Mouse (Mus musculus) intestine, embryonic 14.5 days (tissue): ENCODE results near the gene Klb. TPM values are rescaled to one million over a fixed set of nuclear protein-coding genes. Genes with fewer than 3 reads are reported as not detected.

Experiments
- ATAC-seq: fragments of 200-750 bp; cut with Nextera tagmentation; replicated peaks from 2 replicates; pipeline ENCODE4 v1.8.0; 2017; ENCODE audit warnings: low read depth, moderate number of reproducible peaks, moderate TSS enrichment, moderate library complexity; ENCODE audit not compliant: low FRiP score, low TSS enrichment
- DNase-seq: peaks from one replicate; pipeline ENCODE4 v3.0.0-alpha.2; 2018; ENCODE audit warnings: low spot score
- H3K27ac ChIP-seq: fragments of 300-500 bp; sonication (generic); 2 replicates; pipeline ENCODE4 v1.5.1; 2014; ENCODE audit warnings: low read depth, mild to moderate bottlenecking, control low read depth
- H3K27me3 ChIP-seq: fragments of 300-500 bp; sonication (generic); replicated peaks from 2 replicates; pipeline ENCODE4 v1.6.1; 2014; ENCODE audit warnings: low read length, control low read depth; ENCODE audit not compliant: control insufficient read depth, insufficient read depth
- H3K36me3 ChIP-seq: fragments of 300-500 bp; sonication (generic); 2 replicates; pipeline ENCODE4 v1.6.1; 2014; ENCODE audit warnings: low read length, control low read depth; ENCODE audit not compliant: control insufficient read depth, insufficient read depth
- H3K4me1 ChIP-seq: fragments of 300-500 bp; sonication (generic); replicated peaks from 2 replicates; pipeline ENCODE4 v1.6.1; 2014; ENCODE audit warnings: low read length, control low read depth, mixed read lengths; ENCODE audit not compliant: control insufficient read depth, insufficient read depth
- H3K4me2 ChIP-seq: fragments of 300-500 bp; sonication (generic); 2 replicates; pipeline ENCODE4 v1.6.1; 2014; ENCODE audit warnings: low read length
- H3K4me3 ChIP-seq: fragments of 300-500 bp; sonication (generic); 2 replicates; pipeline ENCODE4 v1.5.1; 2014; ENCODE audit warnings: low read depth, low read length, control low read depth, mixed read lengths
- H3K9ac ChIP-seq: fragments of 300-500 bp; sonication (generic); 2 replicates; pipeline ENCODE4 v1.6.1; 2014; ENCODE audit warnings: mild to moderate bottlenecking, low read length
- H3K9me3 ChIP-seq: fragments of 300-500 bp; sonication (generic); 2 replicates; pipeline ENCODE4 v1.6.1; 2016; ENCODE audit warnings: low read length, control low read depth; ENCODE audit not compliant: control insufficient read depth
- WGBS: fragments of 180-500 bp; shearing (Covaris S2); extraction: QIAGEN DNeasy Blood & Tissue Kit; methylation state at CpG from one replicate; pipeline ENCODE4 v1.1.7; 2014; 5-methylcytosine and 5-hydroxymethylcytosine counted together
- polyA plus RNA-seq: library from polyadenylated mRNA; unstranded; fragments of >200 nt; fragmentation: Nextera tagmentation; extraction: Ambion mirVana; gene quantifications from 2 replicates; pipeline ENCODE4 v1.2.1, GENCODE M21; 2014

Klb gene
- polyA plus RNA-seq, 1 experiment from 2014 or later, result 0.96 TPM

DNA sequence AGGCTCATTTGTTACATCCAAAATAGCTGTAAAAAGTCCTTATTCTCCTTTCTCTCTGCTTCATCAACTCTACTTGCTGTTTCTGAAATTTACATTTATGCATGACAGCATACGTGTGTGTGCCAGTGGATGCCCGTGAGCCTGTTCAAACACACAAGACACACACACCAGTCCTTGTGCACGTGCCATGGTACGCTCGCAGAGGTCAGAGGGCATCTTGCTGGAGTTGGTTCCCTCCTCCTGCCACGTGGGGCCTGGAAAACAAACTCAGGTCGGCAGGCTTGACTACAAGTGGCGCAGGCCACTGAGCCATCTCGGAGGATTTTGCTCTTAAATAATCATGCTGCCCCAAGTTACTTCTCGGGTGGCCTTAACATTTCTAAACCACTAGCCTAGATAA, 2.4 kb downstream of the Klb start:
- H3K27ac ChIP-seq, result no peak overlapping the region
- no peaks in the 10 kb centered on the region for H3K36me3 ChIP-seq
- no peak for ATAC-seq
- H3K4me2 ChIP-seq, result no peak overlapping the region
- no peak overlapping the region for H3K9ac ChIP-seq
- DNase-seq, result no peak
- no peaks in the 10 kb centered on the region for H3K27me3 ChIP-seq
- 61% methylated on average over 10 of the region's 10 CpGs for WGBS
- H3K4me3 ChIP-seq, result no peak overlapping the region
- H3K4me1 ChIP-seq, result no peaks in the 10 kb centered on the region
- no peaks in the 10 kb centered on the region for H3K9me3 ChIP-seq

DNA sequence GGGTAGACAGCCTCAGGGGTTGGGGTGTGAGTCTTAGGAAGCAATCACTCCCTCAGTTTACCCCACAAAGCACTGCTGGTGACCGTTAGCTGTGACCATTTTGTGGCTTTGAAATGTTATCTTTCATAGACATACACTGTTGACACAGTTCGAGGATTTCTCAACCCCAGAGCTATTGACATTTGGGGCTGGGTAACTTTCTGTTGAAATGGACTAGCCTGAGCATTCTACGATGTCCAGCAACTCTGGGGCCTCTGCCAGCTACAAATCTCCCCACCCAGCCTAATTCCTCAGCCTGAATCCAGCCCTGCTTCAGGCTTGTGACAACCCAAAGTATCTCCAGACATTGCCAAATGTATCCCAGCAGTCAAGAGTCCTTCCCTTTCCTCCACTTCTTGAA, 6.0 kb downstream of the Klb start:
- no peak for ATAC-seq
- H3K9ac ChIP-seq, result no peak overlapping the region
- H3K36me3 ChIP-seq, result no peaks in the 10 kb centered on the region
- no peaks in the 10 kb centered on the region for H3K4me1 ChIP-seq
- H3K27me3 ChIP-seq, result no peaks in the 10 kb centered on the region
- H3K4me3 ChIP-seq, result no peak overlapping the region
- H3K4me2 ChIP-seq, result no peak overlapping the region
- no peak for DNase-seq
- H3K9me3 ChIP-seq, result no peaks in the 10 kb centered on the region
- WGBS, result 61% methylated on average over 3 of the region's 3 CpGs
- no peak overlapping the region for H3K27ac ChIP-seq

DNA sequence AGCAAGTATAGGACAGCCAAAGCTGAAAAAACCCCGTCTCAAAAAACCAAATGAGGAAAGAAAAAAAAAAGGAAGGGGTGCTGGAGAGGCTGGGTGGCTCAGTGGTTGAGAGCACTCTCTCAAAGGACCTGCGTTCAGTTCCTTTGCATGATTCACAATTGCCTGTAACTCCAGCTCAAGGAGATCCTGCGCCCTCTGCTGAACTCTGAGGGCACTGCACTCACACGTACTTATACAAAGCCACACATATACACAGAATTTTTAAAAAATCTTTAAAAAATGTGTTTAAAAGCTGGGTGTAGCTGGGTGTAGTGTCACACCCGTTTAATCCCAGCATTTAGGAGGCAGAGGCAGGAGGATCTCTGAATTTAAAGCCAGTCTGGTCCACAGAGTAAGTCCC, 6.9 kb downstream of the Klb start:
- H3K4me1 ChIP-seq, result no peaks in the 10 kb centered on the region
- H3K4me3 ChIP-seq, result no peak overlapping the region
- no peaks in the 10 kb centered on the region for H3K9me3 ChIP-seq
- WGBS, result 80% methylated on average over 5 of the region's 5 CpGs
- H3K4me2 ChIP-seq, result no peak overlapping the region
- no peak for DNase-seq
- ATAC-seq, result no peak
- no peaks in the 10 kb centered on the region for H3K36me3 ChIP-seq
- no peak overlapping the region for H3K9ac ChIP-seq
- no peaks in the 10 kb centered on the region for H3K27me3 ChIP-seq
- H3K27ac ChIP-seq, result no peak overlapping the region

DNA sequence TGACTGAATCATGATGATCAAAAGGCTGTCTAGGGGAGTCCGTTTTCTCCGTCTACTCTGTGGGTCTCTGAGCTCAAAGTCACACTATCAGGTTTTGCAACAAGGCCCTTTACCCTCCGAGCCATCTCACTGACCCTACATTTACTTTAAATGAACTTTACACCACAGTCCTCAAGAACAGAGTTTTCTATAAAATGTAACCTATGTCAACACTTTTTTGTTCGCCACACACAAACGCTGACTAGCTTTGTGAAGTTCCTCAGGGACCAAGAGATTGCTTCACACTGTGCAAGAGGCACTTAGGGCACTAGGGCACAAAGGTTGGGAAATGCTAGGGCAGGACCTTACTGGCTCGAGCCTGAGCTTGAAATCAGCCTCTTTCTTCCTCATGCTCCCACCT, 8.7 kb downstream of the Klb start:
- 83% methylated on average over 6 of the region's 6 CpGs for WGBS

DNA sequence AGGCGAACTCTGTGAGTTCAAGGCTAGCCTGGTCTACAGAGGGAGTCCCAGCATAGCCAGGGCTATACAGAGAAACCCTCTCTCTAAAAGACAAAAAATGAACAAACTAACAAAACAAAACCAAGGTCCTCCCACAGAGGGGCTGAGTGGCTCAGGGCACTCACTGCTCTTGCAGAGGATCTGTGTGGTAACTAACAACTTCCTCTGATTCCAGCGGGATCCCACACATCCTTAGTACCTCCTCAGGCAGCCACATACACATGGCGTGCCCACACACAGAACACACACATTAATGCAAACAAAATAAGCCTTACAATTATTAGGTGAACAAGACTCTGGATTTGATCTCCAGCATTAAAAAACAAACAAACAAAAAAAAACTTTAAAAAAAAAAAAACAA, 9.7 kb downstream of the Klb start:
- Histone ChIP-seq H3K9ac (no peak overlapping the region), H3K4me2 (no peak overlapping the region), H3K9me3 (no peaks in the 10 kb centered on the region), H3K4me1 (no peaks in the 10 kb centered on the region), H3K36me3 (no peaks in the 10 kb centered on the region), H3K27ac (no peak overlapping the region), H3K4me3 (no peak overlapping the region), H3K27me3 (no peaks in the 10 kb centered on the region)
- no peak for DNase-seq
- WGBS, result 72% methylated on average over 3 of the region's 3 CpGs
- ATAC-seq, result no peak

More for the DNA sequence above, 8.7 kb downstream of the Klb start:
- Histone ChIP-seq H3K27ac (no peak overlapping the region), H3K36me3 (no peaks in the 10 kb centered on the region), H3K27me3 (no peaks in the 10 kb centered on the region), H3K4me3 (no peak overlapping the region), H3K9ac (no peak overlapping the region), H3K9me3 (no peaks in the 10 kb centered on the region), H3K4me2 (no peak overlapping the region), H3K4me1 (no peaks in the 10 kb centered on the region)
- no peak for DNase-seq
- ATAC-seq, result no peak

DNA sequence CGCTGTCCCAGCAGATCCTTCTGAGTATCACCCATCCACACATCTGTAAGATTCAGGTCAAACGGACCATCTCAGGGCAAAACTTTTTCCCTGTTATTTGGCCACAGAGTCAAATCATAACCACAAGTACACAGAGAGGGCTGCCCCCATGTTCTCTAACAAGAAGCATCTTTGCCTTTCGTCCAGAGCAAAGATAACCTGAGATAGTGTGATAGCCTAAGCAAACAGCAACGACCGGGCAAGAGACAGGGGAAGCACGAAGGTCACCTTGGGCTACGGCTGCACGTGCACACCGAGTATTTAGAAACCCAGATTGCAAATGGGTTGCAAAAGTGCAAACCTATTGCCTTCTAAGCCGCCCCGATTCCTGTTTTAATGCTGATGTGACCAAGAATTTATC, 19.7 kb downstream of the Klb start:
- H3K4me3 ChIP-seq, result no peak overlapping the region
- ATAC-seq (no peak), DNase-seq (no peak)
- no peaks in the 10 kb centered on the region for H3K27me3 ChIP-seq
- H3K9ac ChIP-seq, result no peak overlapping the region
- H3K9me3 ChIP-seq, result no peaks in the 10 kb centered on the region
- no peak overlapping the region for H3K4me2 ChIP-seq
- WGBS, result 64% methylated on average over 11 of the region's 11 CpGs
- no peaks in the 10 kb centered on the region for H3K36me3 ChIP-seq
- H3K27ac ChIP-seq, result no peak overlapping the region
- H3K4me1 ChIP-seq, result no peaks in the 10 kb centered on the region

DNA sequence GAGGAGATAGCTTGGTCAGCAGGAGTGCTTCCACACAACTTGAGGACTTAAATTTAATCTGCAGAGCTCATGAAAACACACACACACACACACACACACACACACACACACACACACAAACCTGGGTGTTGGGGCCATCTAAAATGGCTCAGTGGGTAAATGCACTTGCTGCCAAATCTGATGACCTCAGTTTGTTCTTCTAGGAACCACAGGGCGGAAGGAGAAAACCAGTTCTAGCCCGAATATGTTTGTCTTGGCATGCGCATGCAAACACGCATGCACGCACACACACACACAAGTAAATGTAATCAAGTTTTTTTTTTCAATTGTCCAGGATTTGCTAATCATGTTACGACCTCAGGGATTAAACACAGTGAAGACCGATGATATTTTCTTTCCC, 23.4 kb downstream of the Klb start:
- H3K27me3 ChIP-seq, result no peaks in the 10 kb centered on the region
- H3K4me3 ChIP-seq, result no peak overlapping the region
- H3K4me2 ChIP-seq, result no peak overlapping the region
- no peak overlapping the region for H3K27ac ChIP-seq
- ATAC-seq, result no peak
- DNase-seq, result no peak
- H3K4me1 ChIP-seq, result no peaks in the 10 kb centered on the region
- H3K9ac ChIP-seq, result no peak overlapping the region
- no peaks in the 10 kb centered on the region for H3K36me3 ChIP-seq
- WGBS, result 93% methylated on average over 7 of the region's 7 CpGs
- no peaks in the 10 kb centered on the region for H3K9me3 ChIP-seq

DNA sequence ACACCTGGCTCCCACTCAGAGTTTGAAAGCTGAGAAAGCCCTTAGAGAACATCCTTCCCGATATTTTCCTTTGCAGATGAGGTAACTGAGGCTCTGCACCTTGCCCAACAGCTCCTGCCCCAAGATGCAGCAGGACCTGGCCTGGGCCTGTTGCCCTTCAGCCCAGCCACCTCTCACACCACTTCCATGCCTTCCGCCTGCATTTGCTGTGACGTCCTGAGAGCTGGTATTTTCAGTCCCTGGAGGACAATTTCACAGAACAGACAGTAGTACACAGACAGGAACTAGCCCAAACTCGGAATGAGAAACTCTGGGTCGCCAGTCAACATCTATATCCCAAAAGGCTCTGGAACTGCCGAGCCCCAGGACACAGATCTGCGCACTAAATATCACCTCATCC, 26.6 kb downstream of the Klb start:
- Histone ChIP-seq H3K9me3 (no peaks in the 10 kb centered on the region), H3K36me3 (no peaks in the 10 kb centered on the region), H3K27me3 (no peaks in the 10 kb centered on the region), H3K9ac (no peak overlapping the region), H3K4me3 (no peak overlapping the region), H3K4me1 (no peaks in the 10 kb centered on the region), H3K4me2 (no peak overlapping the region), H3K27ac (no peak overlapping the region)
- 81% methylated on average over 7 of the region's 7 CpGs for WGBS
- ATAC-seq (no peak), DNase-seq (no peak)

DNA sequence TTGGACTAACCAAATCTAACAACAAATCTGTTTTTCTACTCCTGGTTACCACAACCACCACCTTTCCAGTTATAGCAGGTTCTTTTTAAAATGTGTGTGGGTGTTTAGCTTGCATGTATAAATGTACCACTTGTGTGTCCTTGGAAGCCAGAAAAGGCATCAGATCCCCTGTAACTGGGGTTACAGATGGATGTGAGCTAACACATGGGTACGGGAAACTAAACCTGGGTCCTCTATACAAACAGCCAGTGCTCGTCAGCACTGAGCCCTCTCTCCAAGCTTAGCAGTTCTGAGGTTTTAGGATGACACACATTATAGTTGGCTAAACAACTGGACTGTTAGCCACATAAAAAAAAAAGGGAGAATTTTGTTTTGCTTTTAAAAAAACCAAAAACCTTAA, 37.6 kb downstream of the Klb start:
- 82% methylated on average over 2 of the region's 2 CpGs for WGBS
- Histone ChIP-seq H3K4me3 (no peak overlapping the region), H3K27me3 (no peaks in the 10 kb centered on the region), H3K36me3 (peaks cover 36% of the 10 kb centered on the region), H3K27ac (no peak overlapping the region), H3K4me2 (no peak overlapping the region), H3K9ac (no peak overlapping the region), H3K9me3 (no peaks in the 10 kb centered on the region), H3K4me1 (peaks cover 7% of the 10 kb centered on the region)
- DNase-seq (no peak), ATAC-seq (no peak)
